Mouse (Mus musculus) hindbrain, embryonic 13.5 days (tissue): Measurements from ENCODE around the gene Adcy1. TPM values are rescaled to one million over a fixed set of nuclear protein-coding genes. Genes with fewer than 3 reads are reported as not detected.
"Not testable (repeated sequence)": the region's sequence is repeated elsewhere in the genome, so short reads cannot be mapped to it uniquely, and the experiment has no call there.

Experiments used
- ATAC-seq: fragments of 200-750 bp; cut with Nextera tagmentation; 2 replicates; pipeline ENCODE4 v1.8.0; 2017; ENCODE audit warnings: moderate TSS enrichment; ENCODE audit not compliant: low FRiP score
- H3K27ac ChIP-seq: fragments of 300-500 bp; sonication (generic); 2 replicates; pipeline ENCODE4 v1.5.1; 2015; ENCODE audit warnings: inconsistent platforms, mild to moderate bottlenecking, moderate library complexity
- H3K27me3 ChIP-seq: fragments of 300-500 bp; sonication (generic); 2 replicates; pipeline ENCODE4 v1.6.1; 2015; ENCODE audit warnings: mild to moderate bottlenecking, inconsistent platforms
- H3K36me3 ChIP-seq: fragments of 300-500 bp; sonication (generic); 2 replicates; pipeline ENCODE4 v1.6.1; 2015; ENCODE audit warnings: mild to moderate bottlenecking, inconsistent platforms
- H3K4me1 ChIP-seq: fragments of 300-500 bp; sonication (generic); replicated peaks from 2 replicates; pipeline ENCODE4 v1.6.1; 2015; ENCODE audit warnings: inconsistent platforms
- H3K4me2 ChIP-seq: fragments of 300-500 bp; sonication (generic); 2 replicates; pipeline ENCODE4 v1.6.1; 2015; ENCODE audit warnings: inconsistent platforms, mild to moderate bottlenecking, moderate library complexity
- H3K4me3 ChIP-seq: fragments of 300-500 bp; sonication (generic); 2 replicates; pipeline ENCODE4 v1.5.1; 2015; ENCODE audit warnings: mild to moderate bottlenecking, inconsistent platforms
- H3K9ac ChIP-seq: fragments of 300-500 bp; sonication (generic); 2 replicates; pipeline ENCODE4 v1.6.1; 2015; ENCODE audit warnings: mild to moderate bottlenecking, inconsistent platforms
- H3K9me3 ChIP-seq: fragments of 300-500 bp; sonication (generic); 2 replicates; pipeline ENCODE4 v1.6.1; 2016; ENCODE audit warnings: inconsistent platforms
- WGBS: fragments of 180-500 bp; shearing (Covaris S2); methylation state at CpG from one replicate; pipeline ENCODE4 v1.1.7; 2015; 5-methylcytosine and 5-hydroxymethylcytosine counted together
- polyA plus RNA-seq: library from polyadenylated mRNA; unstranded; fragments of >200 nt; fragmentation: Nextera tagmentation; extraction: Ambion mirVana; gene quantifications from 2 replicates; pipeline ENCODE4 v1.2.1, GENCODE M21; 2015

The Adcy1 gene
- polyA plus RNA-seq, 1 experiment from 2014 or later = 4.5 TPM

DNA sequence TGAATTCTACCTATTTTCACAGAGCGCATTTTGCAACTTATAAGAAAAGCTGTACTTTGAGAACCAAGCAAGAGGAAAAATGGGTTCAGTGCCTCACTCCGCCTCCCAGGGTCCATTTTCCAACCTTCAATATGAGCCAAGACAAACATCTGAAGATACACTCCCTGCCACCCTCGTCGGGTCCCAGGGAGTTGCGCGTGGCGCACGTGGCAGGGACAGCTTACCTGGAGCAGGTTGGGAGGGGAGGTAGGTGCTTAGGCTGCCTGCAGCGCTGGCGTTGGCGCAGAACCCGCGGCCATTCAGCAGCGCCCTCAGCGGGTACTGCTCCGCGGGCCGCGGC, 149.8 kb downstream of the Adcy1 start:
- Histone ChIP-seq H3K36me3 (no peaks in the 10 kb centered on the region), H3K4me2 (peak overlapping the region; percentile 86), H3K4me1 (peaks cover 33% of the 10 kb centered on the region), H3K9ac (peak overlapping the region; percentile 82), H3K27ac (peak overlapping the region; percentile 89), H3K9me3 (no peaks in the 10 kb centered on the region), H3K27me3 (peaks cover 35% of the 10 kb centered on the region), H3K4me3 (peak overlapping the region; percentile 68)
- ATAC-seq = no peak
- 2% methylated on average over 19 of the region's 19 CpGs for WGBS

DNA sequence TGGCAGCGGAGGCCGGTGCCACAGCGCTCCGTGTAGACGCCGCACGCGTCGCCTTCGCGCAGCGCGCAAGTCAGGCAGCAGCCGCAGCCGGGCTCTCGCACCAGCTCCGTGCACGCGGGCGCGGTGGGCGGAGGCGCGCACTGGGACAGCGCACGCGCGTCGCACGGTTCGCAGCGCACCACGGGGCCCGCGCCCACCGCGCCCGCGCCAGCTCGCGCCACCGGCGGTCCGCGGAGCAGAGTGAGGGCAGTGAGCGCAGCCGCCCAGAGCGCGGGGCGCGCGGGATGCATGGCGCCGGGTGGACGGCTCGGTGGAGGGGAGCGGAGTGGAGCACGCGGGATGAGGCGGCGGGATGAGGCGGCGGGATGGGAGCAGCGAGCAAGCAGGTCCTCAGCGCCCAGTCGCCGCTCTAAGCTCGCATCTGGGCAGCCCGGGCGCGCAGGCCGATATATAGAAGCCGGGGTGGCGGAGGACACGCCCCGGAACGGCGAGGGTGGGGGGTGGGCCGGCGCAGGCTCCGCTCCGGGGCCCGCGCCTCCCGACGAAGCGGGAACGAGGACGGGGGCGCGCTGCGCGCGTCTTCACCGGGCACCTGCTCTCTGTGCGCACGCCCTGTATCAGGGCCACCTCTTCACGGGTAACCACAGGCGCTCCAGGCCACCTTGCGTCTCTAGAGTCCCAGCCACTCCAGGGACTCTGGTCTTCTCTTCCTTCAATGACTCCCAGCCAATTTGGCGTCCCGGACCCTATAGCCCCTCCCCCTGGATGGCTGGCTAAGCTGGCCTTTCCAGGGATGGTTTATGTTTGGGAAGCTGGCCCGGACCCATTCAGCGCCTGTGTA, 150.4 kb downstream of the Adcy1 start, which contains the start of gene Igfbp3:
TSS of gene Igfbp3 (minus strand) at position 423 of the 841 bp plus-strand sequence.
- no peaks in the 10 kb centered on the region for H3K9me3 ChIP-seq
- peak within 1 kb of the TSS; percentile 68 for H3K4me3 ChIP-seq
- peak within 1 kb of the TSS; percentile 86 for H3K4me2 ChIP-seq
- under 1% methylated on average over 99 of the region's 104 CpGs for WGBS
- peaks cover 35% of the 10 kb centered on the region for H3K27me3 ChIP-seq
- H3K4me1 ChIP-seq = peaks cover 33% of the 10 kb centered on the region
- no peaks in the 10 kb centered on the region for H3K36me3 ChIP-seq
- ATAC-seq = peak; percentile 93
- H3K9ac ChIP-seq = peak within 1 kb of the TSS; percentile 82
- H3K27ac ChIP-seq = peak within 1 kb of the TSS; percentile 89

DNA sequence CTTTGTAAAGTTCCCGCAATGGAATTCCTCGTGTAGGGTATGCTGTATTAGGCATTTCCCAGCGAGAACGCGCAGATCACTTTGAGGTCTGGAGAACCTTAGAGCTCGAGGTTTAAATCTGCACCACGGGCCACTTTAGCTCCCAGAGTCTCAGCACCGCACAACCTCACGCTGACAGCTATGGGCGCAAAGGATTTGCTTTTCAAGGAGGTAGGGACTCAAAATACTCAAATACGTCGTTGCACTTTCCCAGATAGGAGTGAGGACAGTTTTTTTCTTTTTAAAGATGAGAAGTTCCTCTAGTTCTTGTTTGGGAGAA, 151.0 kb downstream of the Adcy1 start:
- Histone ChIP-seq H3K4me2 (peak overlapping the region; percentile 86), H3K27ac (peak overlapping the region; percentile 89), H3K9me3 (no peaks in the 10 kb centered on the region), H3K27me3 (peaks cover 35% of the 10 kb centered on the region), H3K4me3 (peak overlapping the region; percentile 68), H3K9ac (peak overlapping the region; percentile 82), H3K4me1 (peaks cover 33% of the 10 kb centered on the region), H3K36me3 (no peaks in the 10 kb centered on the region)
- under 1% methylated on average over 12 of the region's 12 CpGs for WGBS
- ATAC-seq = no peak

DNA sequence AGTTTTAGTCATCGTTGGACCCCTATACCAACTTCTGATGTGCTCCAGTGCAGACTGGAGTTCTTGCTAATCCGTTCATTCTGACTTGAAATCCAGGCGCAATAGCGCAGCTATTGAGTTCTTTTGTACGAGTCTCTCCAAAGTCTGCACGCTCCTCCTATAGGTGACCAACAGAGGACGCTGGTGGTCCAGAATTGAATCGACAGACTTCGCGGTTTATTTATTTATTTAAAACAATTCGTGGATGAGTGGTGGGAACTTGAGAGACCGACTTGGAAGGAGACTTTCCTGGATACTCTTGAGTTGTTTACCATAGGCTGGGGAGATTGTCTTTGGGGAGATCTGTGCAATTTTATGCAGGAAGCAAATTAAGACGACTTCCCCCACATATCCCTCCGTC, 151.5 kb downstream of the Adcy1 start:
- WGBS = 8% methylated on average over 14 of the region's 14 CpGs
- no peak overlapping the region for H3K27ac ChIP-seq
- H3K9ac ChIP-seq = no peak overlapping the region
- no peaks in the 10 kb centered on the region for H3K36me3 ChIP-seq
- peak overlapping the region; percentile 68 for H3K4me3 ChIP-seq
- H3K27me3 ChIP-seq = peaks cover 35% of the 10 kb centered on the region
- ATAC-seq = no peak
- peaks cover 33% of the 10 kb centered on the region for H3K4me1 ChIP-seq
- H3K4me2 ChIP-seq = peak overlapping the region; percentile 86
- no peaks in the 10 kb centered on the region for H3K9me3 ChIP-seq

DNA sequence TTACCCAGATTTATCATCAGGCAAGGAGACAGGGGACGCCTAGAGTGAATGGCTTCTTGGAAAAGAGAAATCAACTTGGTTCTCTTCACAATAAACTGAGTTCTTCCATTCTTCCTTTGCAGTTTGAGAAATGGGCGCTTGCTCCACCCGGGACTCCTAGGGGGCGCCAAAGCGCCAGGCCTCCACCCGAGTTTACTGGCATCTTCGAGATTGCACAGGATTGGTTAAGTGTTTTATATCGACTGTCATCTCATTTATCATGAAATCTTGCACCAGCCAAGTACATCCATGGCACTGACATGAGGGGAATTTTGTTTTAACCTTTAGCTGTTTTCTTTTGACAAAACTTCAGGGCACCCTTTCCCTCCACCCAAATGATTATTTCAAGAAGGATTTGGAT, 152.4 kb downstream of the Adcy1 start:
- ATAC-seq = no peak
- 9% methylated on average over 8 of the region's 8 CpGs for WGBS

DNA sequence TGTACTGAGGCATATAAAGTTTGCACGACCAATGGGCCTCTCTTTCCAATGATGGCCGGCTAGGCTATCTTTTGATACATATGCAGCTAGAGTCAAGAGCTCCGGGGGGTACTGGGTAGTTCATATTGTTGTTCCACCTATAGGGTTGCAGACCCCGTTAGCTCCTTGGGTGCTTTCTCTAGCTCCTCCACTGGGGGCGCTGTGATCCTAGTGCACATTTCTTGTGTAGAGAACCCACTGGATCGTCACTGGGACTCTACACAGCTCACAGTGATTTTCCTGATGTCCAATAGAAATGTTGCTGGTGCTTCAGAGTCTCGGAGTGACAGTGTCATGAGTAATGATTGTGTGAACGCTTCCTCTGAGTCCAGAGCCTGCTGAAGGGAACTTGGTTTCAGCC, 158.5 kb downstream of the Adcy1 start:
- H3K4me1 ChIP-seq, H3K4me3 ChIP-seq, H3K27me3 ChIP-seq, H3K36me3 ChIP-seq, H3K9ac ChIP-seq, H3K27ac ChIP-seq, H3K4me2 ChIP-seq, H3K9me3 ChIP-seq, ATAC-seq: not testable (repeated sequence)
- WGBS = 78% methylated on average over 8 of the region's 8 CpGs

More for the DNA sequence above, 152.4 kb downstream of the Adcy1 start:
- Histone ChIP-seq H3K36me3 (no peaks in the 10 kb centered on the region), H3K4me3 (no peak overlapping the region), H3K27ac (no peak overlapping the region), H3K9ac (no peak overlapping the region), H3K4me1 (peaks cover 30% of the 10 kb centered on the region), H3K27me3 (peaks cover 33% of the 10 kb centered on the region), H3K9me3 (no peaks in the 10 kb centered on the region), H3K4me2 (no peak overlapping the region)

DNA sequence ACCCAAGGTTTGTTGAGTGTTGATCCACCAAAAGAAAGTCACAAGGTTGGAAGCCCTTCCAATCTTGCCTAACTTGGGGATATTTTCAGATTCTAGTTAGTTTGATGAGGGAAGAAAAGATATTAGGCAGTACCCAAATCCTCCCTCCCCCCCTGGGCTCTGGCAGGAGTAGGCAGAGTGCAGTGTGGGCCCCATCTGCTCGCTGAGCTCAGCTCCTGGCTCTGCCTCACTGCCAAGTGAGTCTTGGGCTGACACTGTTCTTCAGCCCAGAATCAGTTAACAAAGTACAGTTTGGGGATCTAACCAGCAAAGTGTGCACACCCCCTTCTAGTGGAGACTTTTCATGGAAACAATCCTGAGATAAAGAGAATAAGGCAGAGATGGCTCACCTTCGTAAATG, 162.9 kb downstream of the Adcy1 start:
- H3K9me3 ChIP-seq = no peaks in the 10 kb centered on the region
- no peaks in the 10 kb centered on the region for H3K4me1 ChIP-seq
- H3K36me3 ChIP-seq = no peaks in the 10 kb centered on the region
- 78% methylated on average over 2 of the region's 2 CpGs for WGBS
- no peaks in the 10 kb centered on the region for H3K27me3 ChIP-seq
- ATAC-seq = no peak
- no peak overlapping the region for H3K4me2 ChIP-seq
- no peak overlapping the region for H3K27ac ChIP-seq
- no peak overlapping the region for H3K9ac ChIP-seq
- H3K4me3 ChIP-seq = no peak overlapping the region

DNA sequence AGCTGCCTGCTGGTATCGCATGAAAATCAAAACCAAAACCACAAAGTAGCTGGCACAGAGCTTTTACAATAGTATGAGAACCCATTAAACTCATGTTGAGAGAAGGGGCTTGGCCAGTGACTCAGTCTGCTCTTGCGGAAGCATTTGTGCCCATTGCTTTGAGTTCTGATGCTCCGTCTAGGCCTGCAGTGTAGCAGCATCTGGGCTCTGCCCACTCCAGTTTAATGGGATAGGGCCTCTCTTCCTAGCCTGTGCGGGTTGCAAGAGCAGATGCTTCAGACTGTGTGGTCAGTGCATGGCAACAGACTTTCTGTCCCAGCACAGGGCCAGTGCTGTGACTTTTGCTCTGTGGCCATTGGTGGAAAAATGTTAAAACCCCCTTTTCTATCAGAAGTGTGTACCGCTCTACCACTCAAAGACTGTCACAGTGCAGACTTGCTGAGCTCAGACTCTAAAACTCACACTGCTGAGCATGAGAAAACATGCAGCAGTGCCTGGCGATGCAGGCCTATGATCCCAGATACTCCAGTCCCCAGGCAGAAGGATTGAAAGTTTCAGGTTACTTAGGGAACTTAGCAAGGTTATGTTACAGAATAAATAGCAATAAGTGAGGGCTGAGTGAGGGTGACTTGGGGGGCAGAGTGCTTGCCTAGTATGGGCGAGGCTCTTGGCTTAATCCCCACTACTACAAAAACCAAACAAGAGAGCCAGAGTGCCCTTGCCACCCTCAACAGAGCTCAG, 163.7 kb downstream of the Adcy1 start:
- 90% methylated on average over 7 of the region's 7 CpGs for WGBS
- Histone ChIP-seq H3K9me3 (no peaks in the 10 kb centered on the region), H3K27ac (no peak overlapping the region), H3K4me1 (no peaks in the 10 kb centered on the region), H3K36me3 (no peaks in the 10 kb centered on the region), H3K27me3 (no peaks in the 10 kb centered on the region), H3K4me3 (no peak overlapping the region), H3K9ac (no peak overlapping the region), H3K4me2 (no peak overlapping the region)
- no peak for ATAC-seq

DNA sequence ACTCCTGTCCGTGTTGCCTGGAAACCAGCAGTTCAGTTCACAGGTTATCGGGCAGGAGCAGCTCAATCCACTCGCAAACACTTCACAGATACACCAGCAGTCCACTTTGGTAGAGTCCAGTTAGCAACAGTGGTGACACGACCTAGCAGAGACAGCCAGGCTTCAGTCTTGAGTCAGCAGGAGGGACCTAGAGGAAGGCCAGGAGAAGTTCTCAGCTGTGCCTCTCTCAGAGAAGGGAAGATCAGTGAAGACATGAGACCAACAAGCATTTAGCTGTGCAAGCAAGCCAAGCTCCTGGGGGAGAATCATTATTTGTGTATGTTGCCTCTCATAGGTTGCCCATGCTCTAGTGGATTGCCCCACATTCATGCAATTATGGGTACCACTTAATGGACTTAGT, 164.8 kb downstream of the Adcy1 start:
- no peaks in the 10 kb centered on the region for H3K27me3 ChIP-seq
- no peak for ATAC-seq
- H3K36me3 ChIP-seq = no peaks in the 10 kb centered on the region
- H3K4me1 ChIP-seq = no peaks in the 10 kb centered on the region
- H3K4me2 ChIP-seq = no peak overlapping the region
- WGBS = 87% methylated on average over 4 of the region's 4 CpGs
- no peak overlapping the region for H3K27ac ChIP-seq
- H3K4me3 ChIP-seq = no peak overlapping the region
- H3K9me3 ChIP-seq = no peaks in the 10 kb centered on the region
- no peak overlapping the region for H3K9ac ChIP-seq

Other genes starting within 250 kb of the Adcy1 start
- gene Gm11983, start 225.8 kb upstream of the Adcy1 start, polyA plus RNA-seq = not detected in 2 replicates
- not detected in 2 replicates for gene Gm11985, start 125.1 kb downstream of the Adcy1 start, polyA plus RNA-seq
- 0.10 TPM in 1 of 2 replicates, not detected in the other for gene Igfbp1, start 134.3 kb downstream of the Adcy1 start, polyA plus RNA-seq
- gene Igfbp3, start 150.4 kb downstream of the Adcy1 start, polyA plus RNA-seq = 13.8 and 14.1 TPM in 2 replicates